Mouse (Mus musculus) small intestine, adult 2 months (tissue): Measurements from ENCODE around the gene Bahd1.

ENCODE experiments used
- CTCF ChIP-seq: fragments of 200-500 bp; IDR thresholded peaks from 2 replicates; pipeline ENCODE4 v1.5.1; 2012; ENCODE audit warnings: low read depth, mild to moderate bottlenecking, control low read depth, inconsistent platforms, low read length, moderate library complexity, mixed read lengths; ENCODE audit not compliant: insufficient replicate concordance, insufficient read length; ENCODE audit errors: extremely low read depth
- POLR2A ChIP-seq: fragments of 200-500 bp; IDR thresholded peaks from 2 replicates; pipeline ENCODE4 v1.6.1; 2012; ENCODE audit warnings: low read depth, mild to moderate bottlenecking, control low read depth, inconsistent platforms, low read length, moderate library complexity

DNA sequence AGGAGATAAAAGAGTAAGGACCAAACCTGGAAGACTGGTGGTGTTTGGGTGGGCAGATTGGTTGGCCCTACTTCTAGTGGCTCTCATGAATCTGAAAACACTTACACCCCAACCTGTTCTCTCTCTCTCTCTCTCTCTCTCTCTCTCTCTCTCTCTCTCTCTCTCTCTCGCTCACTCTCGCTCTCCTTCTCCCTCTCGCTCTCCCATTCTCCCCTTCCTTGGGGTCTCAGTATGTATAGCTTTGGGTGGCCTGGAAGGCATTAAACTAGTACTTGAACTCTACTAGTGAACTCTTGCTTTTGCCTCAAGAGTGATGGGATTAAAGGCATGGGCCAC, 37.9 kb upstream of the Bahd1 start:
- no peak for TF ChIP-seq CTCF
- TF ChIP-seq POLR2A: no peak
